ENCODE assay signal across 8 mouse cellular contexts in genomic region chr11:88158842-88159246, GRCm38 (mm10). TPM values are rescaled to one million over a fixed set of nuclear protein-coding genes. Genes with fewer than 3 reads are reported as not detected.
A peak's percentile ranks its signal among the peaks of the same experiment; 100 is the strongest.
DNase-seq lines count a peak whose midpoint lies in the region; ATAC-seq lines count a peak whose summit lies in the region.
"Had no signal": no experiment of that assay in that cellular context is flagged by ENCODE, and none has a peak within 500 bp of the region (broad histone marks: within the 10 kb centered on the region; RNA-seq: fewer than 3 reads in every experiment).

No protein-coding gene starts in this region.

- ATAC-seq in embryonic facial prominence, embryonic 13.5 days (ENCODE audit: insufficient number of reproducible peaks, insufficient read depth, low FRiP score, low TSS enrichment, low read depth), result no peak
- no peak for ATAC-seq in hindbrain, embryonic 12.5 days (ENCODE audit: low FRiP score)

- no peak overlapping the region for H3K4me3 ChIP-seq in embryonic facial prominence, embryonic 13.5 days
- no peak overlapping the region for H3K4me3 ChIP-seq in hindbrain, embryonic 12.5 days
- H3K4me3 ChIP-seq: liver, embryonic 15.5 days had no signal

- H3K27ac ChIP-seq in embryonic facial prominence, embryonic 13.5 days, result peak overlapping the region; percentile 48
- peak overlapping the region; percentile 57 for H3K27ac ChIP-seq in hindbrain, embryonic 12.5 days
- H3K27ac ChIP-seq: liver, embryonic 15.5 days had no signal

- H3K9me3 ChIP-seq in embryonic facial prominence, embryonic 13.5 days, result no peaks in the 10 kb centered on the region
- H3K9me3 ChIP-seq in hindbrain, embryonic 12.5 days (replicated peaks), result no peaks in the 10 kb centered on the region
- H3K9me3 ChIP-seq: liver, embryonic 15.5 days had no signal

- H3K36me3 ChIP-seq in embryonic facial prominence, embryonic 13.5 days, result no peaks in the 10 kb centered on the region
- H3K36me3 ChIP-seq in hindbrain, embryonic 12.5 days, result no peaks in the 10 kb centered on the region
- H3K36me3 ChIP-seq: liver, embryonic 15.5 days had no signal

- H3K4me2 ChIP-seq in embryonic facial prominence, embryonic 13.5 days, result no peak overlapping the region
- no peak overlapping the region for H3K4me2 ChIP-seq in hindbrain, embryonic 12.5 days (replicated peaks)
- H3K4me2 ChIP-seq: liver, embryonic 15.5 days had no signal

- no peaks in the 10 kb centered on the region for H3K27me3 ChIP-seq in embryonic facial prominence, embryonic 13.5 days
- no peaks in the 10 kb centered on the region for H3K27me3 ChIP-seq in hindbrain, embryonic 12.5 days

- H3K9ac ChIP-seq in embryonic facial prominence, embryonic 13.5 days, result 0 out of 2 replicates have a peak overlapping the region, but pooled peaks have one; percentile 7
- no peak overlapping the region for H3K9ac ChIP-seq in hindbrain, embryonic 12.5 days
- H3K9ac ChIP-seq: liver, embryonic 15.5 days had no signal

- peaks cover 67% of the 10 kb centered on the region for H3K4me1 ChIP-seq in embryonic facial prominence, embryonic 13.5 days
- H3K4me1 ChIP-seq in hindbrain, embryonic 12.5 days, result peaks cover 70% of the 10 kb centered on the region

- WGBS in embryonic facial prominence, embryonic 13.5 days, result 75% methylated on average over 5 of the region's 5 CpGs
- WGBS in hindbrain, embryonic 12.5 days, result 70% methylated on average over 5 of the region's 5 CpGs

- DNase-seq in retina, postnatal 1 day, result peak; percentile 65
- no peak for DNase-seq in retina, embryonic 14.5 days (ENCODE audit: low spot score)
- DNase-seq in lung, postnatal 25 days (ENCODE audit: low spot score), result peak; percentile 58
- DNase-seq in spleen, adult 18-20 months, result no peak
- no peak for DNase-seq in right cerebral cortex, adult 18-20 months

RNA-seq across cellular contexts. Expression of gene Mrps23, which starts 45.3 kb away (rescaled TPM):
- 64.1 and 69.4 TPM in 2 replicates for polyA plus RNA-seq in embryonic facial prominence, embryonic 13.5 days (2015; fragmentation: Nextera tagmentation; extraction: Ambion mirVana)
- polyA plus RNA-seq in hindbrain, embryonic 12.5 days (2016; fragmentation: Nextera tagmentation; extraction: Ambion mirVana), result 57.4 and 66.8 TPM in 2 replicates

Comparison
In these comparisons a context has a peak if more than half of its experiments do, and no peak if none do; other contexts are left out.
1. DNase-seq: peak in retina, postnatal 1 day (single experiment) and lung, postnatal 25 days (single experiment); none in retina, embryonic 14.5 days (single experiment), spleen, adult 18-20 months (0 of 2) and right cerebral cortex, adult 18-20 months (single experiment).